Mouse (Mus musculus): Measurements from ENCODE around the gene Micall1. TPM values are rescaled to one million over a fixed set of nuclear protein-coding genes. Genes with fewer than 3 reads are reported as not detected.
A peak's percentile ranks its signal among the peaks of the same experiment; 100 is the strongest.

The Micall1 gene
- polyA plus RNA-seq, 2 experiments = 0.69 to 1.6 TPM

DNA sequence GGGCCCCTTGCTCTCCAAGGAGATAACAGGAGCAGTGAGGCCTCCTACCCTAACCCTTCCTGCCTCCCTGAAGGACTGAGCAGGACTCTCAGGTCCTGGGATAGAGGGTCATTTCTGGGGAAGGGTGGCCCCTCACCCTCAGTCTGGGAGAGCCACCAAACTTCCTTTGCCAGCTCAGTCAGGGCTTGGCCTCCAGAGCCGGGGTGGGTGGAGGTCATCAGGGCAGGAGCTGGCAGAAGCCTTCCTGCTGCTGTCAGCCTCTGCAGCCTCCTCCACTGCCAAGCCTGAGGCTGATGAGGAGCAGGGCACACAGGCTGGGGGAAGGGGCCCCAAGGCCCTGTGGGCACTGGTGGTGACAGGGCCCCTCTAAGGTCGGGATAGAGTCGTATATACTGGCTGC lies 46.9 kb downstream of the Micall1 start:
- H3K4me2 ChIP-seq (ENCODE audit: low read depth) = no peak overlapping the region
- H3K4me3 ChIP-seq (ENCODE audit: insufficient read depth in 1 of 2, low read depth in 2 of 2, low read length in 2 of 2) = no peak overlapping the region
- DNase-seq (ENCODE audit: low read depth in 3 of 3, low spot score in 3 of 3) (no peak), ATAC-seq (ENCODE audit: insufficient read depth) (no peak)
- H3K9ac ChIP-seq (replicated peaks) = no peak overlapping the region
- 0 out of 4 replicates have a peak, but pooled peaks cover 0 to 2% of the 10 kb centered on the region in 2 experiments for H3K4me1 ChIP-seq (replicated peaks; ENCODE audit: control insufficient read depth in 2 of 2, insufficient read depth in 2 of 2, low read length in 1 of 2)
- no peaks in the 10 kb centered on the region for H3K9me3 ChIP-seq (ENCODE audit: control insufficient read depth, low read length)
- 32% methylated on average over 3 of the region's 3 CpGs for WGBS (ENCODE audit: insufficient replicate concordance)
- TF ChIP-seq EP300 (IDR thresholded peaks at IDR 0.05; ENCODE audit: low read depth) = no peak
- TF ChIP-seq CTCF (IDR thresholded peaks at IDR 0.05; ENCODE audit: low read depth) = no peak
- no peak overlapping the region for H3K27ac ChIP-seq
- H3K36me3 ChIP-seq (replicated peaks; ENCODE audit: control insufficient read depth, insufficient read depth, low read depth) = peaks cover 5% of the 10 kb centered on the region
- no peaks in the 10 kb centered on the region for H3K27me3 ChIP-seq (ENCODE audit: control insufficient read depth, insufficient read depth, low read length)

DNA sequence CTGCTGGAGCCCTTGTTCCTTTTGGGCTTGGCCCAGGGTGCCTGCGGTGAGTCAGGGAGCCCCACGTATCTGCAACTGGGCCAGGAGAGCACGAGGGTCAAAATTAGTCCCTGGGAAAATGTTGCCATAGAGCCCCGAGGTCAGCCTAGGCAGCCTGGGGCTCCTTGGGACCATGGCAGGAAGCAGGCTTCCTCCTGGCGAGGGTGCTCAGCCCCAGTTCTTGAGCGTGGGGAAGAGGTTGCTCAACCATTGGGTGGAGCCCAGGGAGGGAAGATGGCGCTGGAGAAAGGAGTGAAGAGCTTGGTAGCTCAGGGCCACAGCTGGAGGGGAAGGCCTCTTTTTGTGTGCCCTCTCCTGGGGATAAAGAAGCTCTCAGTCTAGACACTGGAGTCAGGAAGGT lies 53.6 kb downstream of the Micall1 start:
- Histone ChIP-seq H3K27me3 (ENCODE audit: control insufficient read depth, insufficient read depth, low read length) (peaks cover 34% of the 10 kb centered on the region), H3K9me3 (ENCODE audit: control insufficient read depth, low read length) (no peaks in the 10 kb centered on the region), H3K9ac (replicated peaks) (no peak overlapping the region), H3K27ac (no peak overlapping the region), H3K4me3 (ENCODE audit: insufficient read depth in 1 of 2, low read depth in 2 of 2, low read length in 2 of 2) (no peak overlapping the region), H3K4me2 (ENCODE audit: low read depth) (no peak overlapping the region), H3K36me3 (replicated peaks; ENCODE audit: control insufficient read depth, insufficient read depth, low read depth) (no peaks in the 10 kb centered on the region), H3K4me1 (replicated peaks; ENCODE audit: control insufficient read depth in 2 of 2, insufficient read depth in 2 of 2, low read length in 1 of 2) (no peaks in the 10 kb centered on the region)
- ATAC-seq (ENCODE audit: insufficient read depth) = no peak
- DNase-seq (ENCODE audit: low read depth in 3 of 3, low spot score in 3 of 3) = no peak
- TF ChIP-seq CTCF (IDR thresholded peaks at IDR 0.05; ENCODE audit: low read depth) (no peak), EP300 (IDR thresholded peaks at IDR 0.05; ENCODE audit: low read depth) (no peak)
- 34% methylated on average over 7 of the region's 7 CpGs for WGBS (ENCODE audit: insufficient replicate concordance)

DNA sequence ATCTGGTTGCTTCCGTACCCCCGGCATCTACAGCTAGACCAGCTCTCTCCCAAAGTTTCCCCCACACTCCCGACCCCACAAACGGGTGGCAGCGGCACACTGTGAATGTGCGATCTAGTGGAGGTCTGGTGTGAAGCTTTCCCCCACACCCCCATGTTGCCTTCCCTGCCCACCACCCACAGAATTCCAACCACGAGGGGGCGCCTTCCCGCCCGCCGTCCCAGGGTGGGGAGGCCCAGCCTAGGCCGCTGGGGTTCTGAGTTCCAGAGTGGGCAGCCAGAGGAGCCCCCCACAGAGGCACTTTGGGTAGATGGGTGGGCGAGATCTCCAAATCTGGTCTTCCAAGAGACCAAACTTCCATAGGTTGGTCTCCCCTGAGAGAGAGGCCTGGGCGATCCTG lies 54.1 kb downstream of the Micall1 start:
- Histone ChIP-seq H3K4me1 (replicated peaks; ENCODE audit: control insufficient read depth in 2 of 2, insufficient read depth in 2 of 2, low read length in 1 of 2) (no peaks in the 10 kb centered on the region), H3K9ac (replicated peaks) (no peak overlapping the region), H3K9me3 (ENCODE audit: control insufficient read depth, low read length) (no peaks in the 10 kb centered on the region), H3K36me3 (replicated peaks; ENCODE audit: control insufficient read depth, insufficient read depth, low read depth) (no peaks in the 10 kb centered on the region), H3K27ac (no peak overlapping the region), H3K4me2 (ENCODE audit: low read depth) (no peak overlapping the region), H3K27me3 (ENCODE audit: control insufficient read depth, insufficient read depth, low read length) (peaks cover 34% of the 10 kb centered on the region), H3K4me3 (ENCODE audit: insufficient read depth in 1 of 2, low read depth in 2 of 2, low read length in 2 of 2) (no peak overlapping the region)
- no peak for DNase-seq (ENCODE audit: low read depth in 3 of 3, low spot score in 3 of 3)
- no peak for ATAC-seq (ENCODE audit: insufficient read depth)
- 35% methylated on average over 14 of the region's 14 CpGs for WGBS (ENCODE audit: insufficient replicate concordance)
- TF ChIP-seq CTCF (IDR thresholded peaks at IDR 0.05; ENCODE audit: low read depth) = peak; percentile 35; the same call in 1 of the 2 replicates
- TF ChIP-seq EP300 (IDR thresholded peaks at IDR 0.05; ENCODE audit: low read depth) = no peak

DNA sequence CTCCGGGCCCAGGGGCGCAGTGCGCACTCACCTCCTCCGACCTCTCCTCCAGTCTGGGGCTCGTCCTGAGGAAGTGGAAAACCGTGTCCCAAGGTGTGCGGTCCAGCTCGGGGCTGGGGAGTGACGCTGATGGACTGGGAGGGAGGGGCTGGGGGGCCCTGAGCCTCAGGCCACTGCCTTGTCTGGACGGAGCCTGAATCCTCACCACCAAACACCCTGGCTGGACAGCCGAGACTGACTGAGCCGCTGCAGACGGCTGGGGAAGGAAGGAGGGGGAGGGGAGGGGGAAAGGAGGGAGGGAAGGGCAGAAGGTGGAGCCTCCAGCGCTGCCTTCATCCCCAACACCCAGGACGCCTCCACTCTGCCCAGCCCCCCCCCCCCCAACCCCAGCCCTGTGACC lies 55.6 kb downstream of the Micall1 start:
- Histone ChIP-seq H3K27ac (no peak overlapping the region), H3K36me3 (replicated peaks; ENCODE audit: control insufficient read depth, insufficient read depth, low read depth) (no peaks in the 10 kb centered on the region), H3K4me1 (replicated peaks; ENCODE audit: control insufficient read depth in 2 of 2, insufficient read depth in 2 of 2, low read length in 1 of 2) (no peaks in the 10 kb centered on the region), H3K9ac (replicated peaks) (no peak overlapping the region), H3K4me3 (ENCODE audit: insufficient read depth in 1 of 2, low read depth in 2 of 2, low read length in 2 of 2) (no peak overlapping the region), H3K4me2 (ENCODE audit: low read depth) (no peak overlapping the region), H3K27me3 (ENCODE audit: control insufficient read depth, insufficient read depth, low read length) (peaks cover 34% of the 10 kb centered on the region), H3K9me3 (ENCODE audit: control insufficient read depth, low read length) (no peaks in the 10 kb centered on the region)
- 6% methylated on average over 15 of the region's 15 CpGs for WGBS (ENCODE audit: insufficient replicate concordance)
- DNase-seq (ENCODE audit: low read depth in 3 of 3, low spot score in 3 of 3) (no peak), ATAC-seq (ENCODE audit: insufficient read depth) (no peak)
- TF ChIP-seq EP300 (IDR thresholded peaks at IDR 0.05; ENCODE audit: low read depth) (no peak), CTCF (IDR thresholded peaks at IDR 0.05; ENCODE audit: low read depth) (no peak)

DNA sequence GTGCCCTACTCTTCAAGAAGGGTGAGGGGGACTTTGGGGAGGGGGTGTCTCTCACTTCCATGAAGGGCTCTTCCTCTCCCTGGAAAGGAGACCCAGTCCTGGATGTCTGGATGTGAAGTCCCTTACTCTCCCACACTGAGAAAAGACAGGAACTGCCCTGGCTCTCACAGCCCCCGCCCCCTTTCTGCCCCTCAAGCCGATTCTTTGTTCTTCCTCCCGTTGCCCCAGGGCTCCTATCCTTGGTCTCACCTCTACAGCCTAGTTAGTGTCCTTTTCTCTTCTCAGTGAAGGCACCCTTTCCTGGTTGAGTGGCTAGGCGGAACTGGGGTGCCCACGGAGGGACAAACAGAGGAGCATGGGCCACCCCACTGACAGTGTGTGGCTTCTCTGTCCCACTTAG lies 56.4 kb downstream of the Micall1 start, which contains the start of gene Sox10:
Gene Sox10 (minus strand): TSS at position 101 of the 400 bp plus-strand sequence.
- H3K36me3 ChIP-seq (replicated peaks; ENCODE audit: control insufficient read depth, insufficient read depth, low read depth) = no peaks in the 10 kb centered on the region
- no peak within 1 kb of the TSS for H3K4me2 ChIP-seq (ENCODE audit: low read depth)
- TF ChIP-seq CTCF (IDR thresholded peaks at IDR 0.05; ENCODE audit: low read depth) = no peak
- TF ChIP-seq EP300 (IDR thresholded peaks at IDR 0.05; ENCODE audit: low read depth) = no peak
- H3K4me3 ChIP-seq (ENCODE audit: insufficient read depth in 1 of 2, low read depth in 2 of 2, low read length in 2 of 2) = no peak within 1 kb of the TSS
- 37% methylated on average over 5 of the region's 5 CpGs for WGBS (ENCODE audit: insufficient replicate concordance)
- no peaks in the 10 kb centered on the region for H3K4me1 ChIP-seq (replicated peaks; ENCODE audit: control insufficient read depth in 2 of 2, insufficient read depth in 2 of 2, low read length in 1 of 2)
- ATAC-seq (ENCODE audit: insufficient read depth) (no peak), DNase-seq (ENCODE audit: low read depth in 3 of 3, low spot score in 3 of 3) (no peak)
- no peaks in the 10 kb centered on the region for H3K9me3 ChIP-seq (ENCODE audit: control insufficient read depth, low read length)
- H3K27me3 ChIP-seq (ENCODE audit: control insufficient read depth, insufficient read depth, low read length) = peaks cover 34% of the 10 kb centered on the region
- no peak within 1 kb of the TSS for H3K27ac ChIP-seq
- H3K9ac ChIP-seq (replicated peaks) = no peak within 1 kb of the TSS
